Mouse (Mus musculus): ENCODE results near the gene Pigl. TPM values are rescaled to one million over a fixed set of nuclear protein-coding genes. Genes with fewer than 3 reads are reported as not detected.

Pigl gene
- polyA plus RNA-seq, 1 experiment: 5.8 TPM

DNA sequence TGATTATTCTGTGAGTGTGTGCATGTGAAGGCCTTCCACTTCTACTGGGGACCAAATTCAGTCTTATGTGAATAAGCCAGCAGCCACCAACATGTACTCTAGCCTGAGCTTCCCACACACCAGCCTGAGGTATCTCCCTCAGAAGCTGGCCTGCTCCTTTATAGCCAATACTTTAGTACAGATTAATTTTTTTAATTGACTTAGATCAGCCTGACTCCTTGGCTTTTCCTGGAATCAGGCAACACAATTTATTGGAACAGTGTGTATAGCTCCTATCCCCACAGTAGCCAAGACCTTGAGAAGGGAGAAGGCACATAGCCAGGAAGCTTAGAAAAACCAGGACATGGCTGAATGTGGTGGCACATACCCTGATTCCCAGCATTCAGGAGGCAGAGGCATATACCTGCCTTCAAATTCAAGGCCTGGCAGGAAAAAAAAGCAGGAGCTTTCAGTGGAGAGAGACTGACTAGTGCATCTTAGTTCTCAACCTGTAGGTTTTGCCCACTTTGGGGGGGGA lies 97.7 kb downstream of the Pigl start:
- Histone ChIP-seq H3K27ac (ENCODE audit: insufficient read depth, low read depth, low read length) (0 out of 2 replicates have a peak overlapping the region, but pooled peaks have one; percentile 1), H3K27me3 (ENCODE audit: control insufficient read depth, insufficient read depth, low read length) (no peaks in the 10 kb centered on the region), H3K36me3 (ENCODE audit: control insufficient read depth, insufficient read depth, low read length) (peaks cover 18% of the 10 kb centered on the region), H3K4me1 (ENCODE audit: control insufficient read depth, insufficient read depth, insufficient read length, low read length) (peaks cover 14% of the 10 kb centered on the region), H3K4me3 (ENCODE audit: low read depth, low read length) (no peak overlapping the region)
- TF ChIP-seq POLR2A (IDR thresholded peaks at IDR 0.05; ENCODE audit: low read depth, low read length) (no peak), CTCF (IDR thresholded peaks at IDR 0.05; ENCODE audit: extremely low read depth, insufficient read length, insufficient replicate concordance, low read depth, low read length) (no peak)

DNA sequence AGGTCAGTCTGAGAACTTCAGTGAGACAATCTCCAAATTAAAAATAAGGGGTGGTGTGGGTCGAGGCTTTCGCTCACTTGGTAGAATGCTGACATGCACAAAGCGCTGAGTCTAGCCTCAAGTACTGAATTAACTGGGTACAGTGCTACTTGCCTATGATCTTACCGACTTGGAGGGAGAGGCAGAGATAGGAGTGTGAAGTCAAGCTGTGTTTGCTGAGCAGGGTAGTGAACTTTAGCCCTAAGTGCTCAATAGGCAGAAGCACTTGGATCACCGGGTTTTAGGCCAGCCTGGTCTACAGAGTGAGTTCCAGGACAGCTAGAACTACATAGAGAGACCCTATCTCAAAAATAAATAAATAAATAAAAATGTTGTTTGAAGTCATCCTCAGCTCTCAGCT lies 98.9 kb downstream of the Pigl start:
- TF ChIP-seq CTCF (IDR thresholded peaks at IDR 0.05; ENCODE audit: extremely low read depth, insufficient read length, insufficient replicate concordance, low read depth, low read length) (no peak), POLR2A (IDR thresholded peaks at IDR 0.05; ENCODE audit: low read depth, low read length) (no peak)
- H3K4me1 ChIP-seq (ENCODE audit: control insufficient read depth, insufficient read depth, insufficient read length, low read length): peaks cover 14% of the 10 kb centered on the region
- WGBS: 16% methylated on average over 5 of the region's 5 CpGs

DNA sequence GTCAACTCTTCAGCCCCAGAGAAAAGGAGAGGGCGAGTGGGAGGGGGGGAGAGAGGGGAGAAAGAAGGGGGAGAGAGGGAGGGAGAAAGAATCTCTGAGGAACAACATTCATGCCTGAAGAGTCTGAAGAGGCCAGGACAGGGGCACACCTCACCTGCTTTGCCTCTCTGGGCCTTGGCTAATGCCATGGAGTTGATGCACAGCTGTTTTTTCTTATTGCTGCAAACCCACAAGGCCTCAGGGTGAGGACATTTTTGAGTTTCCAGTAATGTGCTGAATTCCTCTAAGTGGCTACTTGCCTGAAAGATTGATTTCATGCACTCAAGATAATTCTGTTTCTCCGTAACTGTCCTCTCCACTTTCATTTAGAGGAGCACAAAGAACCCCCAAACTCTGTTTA lies 99.9 kb downstream of the Pigl start:
- no peak for TF ChIP-seq CTCF (IDR thresholded peaks at IDR 0.05; ENCODE audit: extremely low read depth, insufficient read length, insufficient replicate concordance, low read depth, low read length)
- TF ChIP-seq POLR2A (IDR thresholded peaks at IDR 0.05; ENCODE audit: low read depth, low read length): no peak
- Histone ChIP-seq H3K4me1 (ENCODE audit: control insufficient read depth, insufficient read depth, insufficient read length, low read length) (peaks cover 14% of the 10 kb centered on the region), H3K27ac (ENCODE audit: insufficient read depth, low read depth, low read length) (peak overlapping the region; percentile 92; the same call in 1 of the 2 replicates), H3K36me3 (ENCODE audit: control insufficient read depth, insufficient read depth, low read length) (peaks cover 17% of the 10 kb centered on the region), H3K27me3 (ENCODE audit: control insufficient read depth, insufficient read depth, low read length) (no peaks in the 10 kb centered on the region), H3K4me3 (ENCODE audit: low read depth, low read length) (no peak overlapping the region)
- WGBS: 80% methylated on average over 2 of the region's 2 CpGs

More for the DNA sequence above, 98.9 kb downstream of the Pigl start:
- peaks cover 18% of the 10 kb centered on the region for H3K36me3 ChIP-seq (ENCODE audit: control insufficient read depth, insufficient read depth, low read length)
- no peak overlapping the region for H3K4me3 ChIP-seq (ENCODE audit: low read depth, low read length)
- 0 out of 2 replicates have a peak overlapping the region, but pooled peaks have one; percentile 33 for H3K27ac ChIP-seq (ENCODE audit: insufficient read depth, low read depth, low read length)
- no peaks in the 10 kb centered on the region for H3K27me3 ChIP-seq (ENCODE audit: control insufficient read depth, insufficient read depth, low read length)

DNA sequence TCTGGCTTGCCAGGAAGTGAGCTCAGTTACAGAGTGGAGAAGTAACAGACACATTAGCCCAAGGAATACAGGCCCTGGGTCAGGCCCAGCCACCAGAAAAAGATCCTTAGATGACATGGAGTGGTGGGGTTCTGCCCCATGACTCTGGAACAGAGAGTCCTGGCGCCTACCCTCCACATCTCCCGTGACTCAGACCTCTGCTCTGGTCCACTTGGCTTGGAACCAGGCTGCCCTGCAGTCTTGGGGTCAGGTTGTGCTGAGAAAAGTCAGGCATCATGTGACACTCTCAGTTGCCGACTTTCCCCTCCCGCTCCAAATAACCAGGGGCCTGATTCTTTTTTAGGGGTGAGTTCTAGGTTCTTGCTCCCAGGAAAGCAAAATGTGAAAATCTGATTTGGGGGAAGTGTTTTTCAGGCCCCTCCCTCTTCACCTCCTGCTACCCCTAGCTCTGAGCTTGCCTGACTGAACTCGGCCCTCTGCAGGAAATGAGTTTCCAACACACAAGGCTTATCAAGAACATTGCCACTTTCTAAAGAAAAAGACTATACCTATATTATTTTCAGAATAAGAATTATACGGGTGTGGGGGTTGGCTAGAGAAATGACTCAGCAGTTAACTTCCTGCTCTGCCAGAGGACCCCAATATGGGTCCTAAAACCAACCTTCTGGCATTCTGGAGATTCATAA lies 100.8 kb downstream of the Pigl start:
- peaks cover 7% of the 10 kb centered on the region for H3K36me3 ChIP-seq (ENCODE audit: control insufficient read depth, insufficient read depth, low read length)
- H3K4me3 ChIP-seq (ENCODE audit: low read depth, low read length): no peak overlapping the region
- 23% methylated on average over 6 of the region's 6 CpGs for WGBS
- H3K27ac ChIP-seq (ENCODE audit: insufficient read depth, low read depth, low read length): peak overlapping the region; percentile 92
- peaks cover 14% of the 10 kb centered on the region for H3K4me1 ChIP-seq (ENCODE audit: control insufficient read depth, insufficient read depth, insufficient read length, low read length)
- TF ChIP-seq POLR2A (IDR thresholded peaks at IDR 0.05; ENCODE audit: low read depth, low read length): no peak
- TF ChIP-seq CTCF (IDR thresholded peaks at IDR 0.05; ENCODE audit: extremely low read depth, insufficient read length, insufficient replicate concordance, low read depth, low read length): no peak
- H3K27me3 ChIP-seq (ENCODE audit: control insufficient read depth, insufficient read depth, low read length): no peaks in the 10 kb centered on the region

DNA sequence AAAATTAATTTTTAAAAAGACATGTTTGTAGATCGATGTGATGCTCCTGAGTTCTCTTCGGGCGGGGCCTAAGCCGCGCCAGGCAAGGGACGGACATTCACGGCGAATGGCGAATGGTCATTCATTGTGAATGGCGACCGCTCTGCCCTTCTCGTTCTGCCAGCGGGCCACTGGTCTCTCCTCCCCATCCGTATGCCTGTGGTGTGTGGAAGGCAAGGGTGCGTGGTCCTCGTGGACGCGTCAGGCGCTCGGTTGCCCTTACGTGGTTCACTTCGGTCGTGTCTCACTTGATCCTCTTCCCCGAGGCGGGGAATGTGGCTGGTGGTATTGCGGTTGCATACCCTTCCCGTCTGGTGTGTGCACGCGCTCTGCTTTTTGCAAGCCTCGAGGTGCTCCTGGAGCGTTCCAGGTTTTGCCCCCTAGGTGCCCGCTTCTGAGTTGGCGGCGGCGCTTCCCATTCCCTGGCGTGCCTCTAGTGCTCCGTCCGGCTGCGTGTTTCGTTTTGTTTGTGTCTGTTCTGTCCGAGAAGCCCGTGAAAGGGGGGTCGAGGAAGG lies 102.3 kb downstream of the Pigl start:
- WGBS: 32% methylated on average over 43 of the region's 43 CpGs
- Histone ChIP-seq H3K36me3 (ENCODE audit: control insufficient read depth, insufficient read depth, low read length) (no peaks in the 10 kb centered on the region), H3K4me1 (ENCODE audit: control insufficient read depth, insufficient read depth, insufficient read length, low read length) (peaks cover 8% of the 10 kb centered on the region), H3K4me3 (ENCODE audit: low read depth, low read length) (peak overlapping the region; percentile 77), H3K27me3 (ENCODE audit: control insufficient read depth, insufficient read depth, low read length) (no peaks in the 10 kb centered on the region), H3K27ac (ENCODE audit: insufficient read depth, low read depth, low read length) (no peak overlapping the region)
- TF ChIP-seq POLR2A (IDR thresholded peaks at IDR 0.05; ENCODE audit: low read depth, low read length) (no peak), CTCF (IDR thresholded peaks at IDR 0.05; ENCODE audit: extremely low read depth, insufficient read length, insufficient replicate concordance, low read depth, low read length) (no peak)

DNA sequence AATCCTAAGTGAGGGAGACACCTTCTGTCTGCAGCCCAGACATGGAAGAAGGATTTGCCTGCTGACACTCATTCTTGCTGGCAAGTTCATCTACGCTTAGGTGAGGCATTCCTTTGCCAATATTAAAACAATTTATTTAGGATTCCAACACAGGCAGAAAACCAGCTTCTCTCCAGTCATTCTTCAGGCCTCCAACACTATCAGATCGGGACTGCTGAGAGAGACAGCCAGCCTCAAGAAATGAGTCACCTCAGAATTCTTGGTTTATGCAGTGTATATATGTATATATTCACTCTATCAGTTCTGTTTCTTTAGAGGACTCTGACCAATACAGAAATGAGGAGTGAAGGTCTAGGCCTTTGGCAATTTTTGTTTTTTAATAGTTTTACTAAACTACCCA lies 105.3 kb downstream of the Pigl start:
- Histone ChIP-seq H3K4me3 (ENCODE audit: low read depth, low read length) (no peak overlapping the region), H3K4me1 (ENCODE audit: control insufficient read depth, insufficient read depth, insufficient read length, low read length) (peaks cover 4% of the 10 kb centered on the region), H3K27me3 (ENCODE audit: control insufficient read depth, insufficient read depth, low read length) (no peaks in the 10 kb centered on the region), H3K27ac (ENCODE audit: insufficient read depth, low read depth, low read length) (no peak overlapping the region), H3K36me3 (ENCODE audit: control insufficient read depth, insufficient read depth, low read length) (no peaks in the 10 kb centered on the region)
- WGBS: 85% methylated on average over 2 of the region's 2 CpGs
- TF ChIP-seq CTCF (IDR thresholded peaks at IDR 0.05; ENCODE audit: extremely low read depth, insufficient read length, insufficient replicate concordance, low read depth, low read length): no peak
- TF ChIP-seq POLR2A (IDR thresholded peaks at IDR 0.05; ENCODE audit: low read depth, low read length): no peak

Other genes starting within 250 kb of the Pigl start
- gene Adora2b, start 209.5 kb upstream of the Pigl start, polyA plus RNA-seq (2012; rRNA removed): 16.4 and 36.4 TPM in 2 replicates
- gene Zswim7, start 177.1 kb upstream of the Pigl start, polyA plus RNA-seq (2012; rRNA removed): 7.6 and 17.4 TPM in 2 replicates
- gene Ttc19, start 177.0 kb upstream of the Pigl start, polyA plus RNA-seq (2012; rRNA removed): 15.3 and 20.7 TPM in 2 replicates
- 49.1 and 130 TPM in 2 replicates for gene Ncor1, start 81 bp downstream of the Pigl start, polyA plus RNA-seq (2012; rRNA removed)
- gene Cenpv, start 80.8 kb downstream of the Pigl start, polyA plus RNA-seq (2012; rRNA removed): 77.4 and 175 TPM in 2 replicates
- 827 and 2,308 TPM in 2 replicates for gene Ubb, start 92.7 kb downstream of the Pigl start, polyA plus RNA-seq (2012; rRNA removed)
- 4.0 and 4.7 TPM in 2 replicates for gene Trpv2, start 116.0 kb downstream of the Pigl start, polyA plus RNA-seq (2012; rRNA removed)
- 40.6 and 109 TPM in 2 replicates for gene Lrrc75a, start 190.1 kb downstream of the Pigl start, polyA plus RNA-seq (2012; rRNA removed)
- 20.0 and 26.4 TPM in 2 replicates for gene Mmgt2, start 190.2 kb downstream of the Pigl start, polyA plus RNA-seq (2012; rRNA removed)